Mouse (Mus musculus): ENCODE data around the gene Rps15. TPM values are rescaled to one million over a fixed set of nuclear protein-coding genes. Genes with fewer than 3 reads are reported as not detected.

Gene Rps15
- polyA plus RNA-seq, 1 experiment from 2014 or later: 858 TPM

GRCm38 (mm10) chr10:80293325-80293724, 1.1 kb downstream of the Rps15 start:
- H3K9me3 ChIP-seq (ENCODE audit: control insufficient read depth, low read length): no peaks in the 10 kb centered on the region
- H3K27ac ChIP-seq (ENCODE audit: low read depth, low read length): peak overlapping the region; percentile 86; the same call in 1 of the 2 replicates
- H3K4me1 ChIP-seq (replicated peaks; ENCODE audit: control insufficient read depth, insufficient read depth, low read length): peaks cover 26% of the 10 kb centered on the region
- H3K9ac ChIP-seq (ENCODE audit: low read length): peak overlapping the region; percentile 99
- H3K4me3 ChIP-seq (ENCODE audit: low read depth, low read length): peak overlapping the region; percentile 95
- WGBS: 23% methylated on average over 13 of the region's 14 CpGs
- H3K4me2 ChIP-seq (ENCODE audit: low read depth, low read length, severe bottlenecking): peak overlapping the region; percentile 100
- DNase-seq (ENCODE audit: low spot score) (no peak), ATAC-seq (replicated peaks; ENCODE audit: low FRiP score) (no peak)
- peaks cover 11% of the 10 kb centered on the region for H3K36me3 ChIP-seq (ENCODE audit: control insufficient read depth, insufficient read depth, low read length)
- 0 out of 2 replicates have a peak, but pooled peaks cover 2% of the 10 kb centered on the region for H3K27me3 ChIP-seq (ENCODE audit: control insufficient read depth, insufficient read depth, low read length)

DNA sequence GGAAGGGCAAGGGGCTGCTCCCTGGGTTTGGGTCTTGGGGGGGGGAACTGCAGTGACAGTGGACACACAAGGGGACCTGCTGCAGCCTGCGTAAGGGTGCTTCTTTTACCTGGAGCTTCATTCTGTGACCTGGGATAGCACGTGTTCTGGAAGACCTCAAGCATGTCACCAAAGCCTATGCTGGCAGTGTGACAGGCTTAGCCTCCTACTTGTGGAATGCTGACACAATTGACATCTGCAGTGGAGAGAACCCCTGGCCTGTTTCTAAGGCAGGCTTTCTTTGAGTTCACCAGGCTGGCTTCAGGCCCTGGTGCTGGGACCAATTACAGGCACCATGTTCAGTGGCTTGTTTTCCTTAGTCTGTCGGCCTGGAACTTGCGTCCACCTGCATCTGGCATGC, 2.1 kb downstream of the Rps15 start:
- H3K9ac ChIP-seq (ENCODE audit: low read length): 0 out of 2 replicates have a peak overlapping the region, but pooled peaks have one; percentile 3
- peaks cover 31% of the 10 kb centered on the region for H3K4me1 ChIP-seq (replicated peaks; ENCODE audit: control insufficient read depth, insufficient read depth, low read length)
- no peak for ATAC-seq (replicated peaks; ENCODE audit: low FRiP score)

DNA sequence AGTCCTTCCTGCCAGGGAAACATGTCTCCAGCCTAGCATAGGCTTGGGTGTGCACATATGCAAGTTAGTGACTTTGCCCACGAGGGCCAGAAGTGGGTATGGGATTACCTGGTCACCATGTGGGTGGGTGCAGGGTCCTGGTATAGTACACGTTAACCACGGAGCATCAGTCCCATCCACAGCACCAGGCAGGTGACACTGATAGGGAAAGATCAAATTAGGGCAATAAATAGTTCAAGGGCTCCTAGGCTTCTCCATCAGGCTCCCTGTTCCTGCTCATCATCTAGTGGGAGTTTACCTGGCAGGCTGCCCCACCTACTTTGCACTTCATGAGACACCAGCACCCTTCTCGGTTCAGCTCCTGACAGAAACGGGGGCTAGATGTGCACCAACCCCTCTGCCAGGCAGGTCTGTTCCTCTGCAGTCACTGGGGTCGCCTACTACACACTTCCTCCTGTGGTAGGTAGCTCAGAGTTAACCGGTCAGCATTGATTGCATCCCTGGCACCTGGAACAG, 2.6 kb downstream of the Rps15 start:
- H3K4me3 ChIP-seq (ENCODE audit: low read depth, low read length): no peak overlapping the region

More for the DNA sequence above, 2.1 kb downstream of the Rps15 start:
- Histone ChIP-seq H3K9me3 (ENCODE audit: control insufficient read depth, low read length) (no peaks in the 10 kb centered on the region), H3K27ac (ENCODE audit: low read depth, low read length) (no peak overlapping the region), H3K27me3 (ENCODE audit: control insufficient read depth, insufficient read depth, low read length) (0 out of 2 replicates have a peak, but pooled peaks cover 2% of the 10 kb centered on the region), H3K4me2 (ENCODE audit: low read depth, low read length, severe bottlenecking) (no peak overlapping the region), H3K36me3 (ENCODE audit: control insufficient read depth, insufficient read depth, low read length) (peaks cover 11% of the 10 kb centered on the region), H3K4me3 (ENCODE audit: low read depth, low read length) (no peak overlapping the region)
- no peak for DNase-seq (ENCODE audit: low spot score)
- 76% methylated on average over 4 of the region's 4 CpGs for WGBS

DNA sequence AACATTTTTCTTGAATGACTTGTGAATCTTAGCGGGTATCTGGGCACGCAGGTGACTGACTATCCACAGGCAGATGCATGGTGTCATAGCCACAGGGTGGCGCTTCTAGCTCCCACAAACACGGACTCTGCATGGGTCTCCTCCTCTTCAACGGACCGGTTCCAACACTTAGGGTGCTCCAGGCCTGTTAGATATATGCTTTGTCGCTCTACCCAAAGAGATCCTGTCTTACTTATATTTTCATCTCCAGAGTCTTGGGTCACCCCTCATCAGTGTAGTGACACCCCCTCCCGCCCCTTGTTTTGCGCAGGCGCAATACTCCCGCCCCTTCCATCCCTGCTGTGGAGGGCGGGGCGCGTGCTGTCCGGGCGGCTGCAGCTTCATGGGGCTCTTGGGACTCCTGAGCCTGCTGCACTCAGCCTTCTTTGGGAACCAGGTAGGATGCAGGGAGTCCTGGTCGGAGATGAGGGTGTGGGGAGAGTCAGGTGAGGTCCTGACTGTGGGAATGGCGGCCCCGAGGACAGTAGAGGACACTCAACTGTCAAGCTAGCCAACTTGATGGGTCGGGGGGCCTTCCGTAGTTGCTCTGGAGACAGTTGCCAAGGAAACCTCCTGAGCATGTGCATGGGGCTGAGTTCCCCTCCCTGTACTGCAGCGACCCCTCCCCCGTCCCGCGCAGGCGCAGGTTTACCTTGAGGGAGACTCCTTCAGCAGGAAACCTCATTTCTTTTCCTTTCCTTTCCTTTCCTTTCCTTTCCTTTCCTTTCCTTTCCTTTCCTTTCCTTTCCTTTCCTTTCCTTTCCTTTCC, 3.6 kb downstream of the Rps15 start, which contains the start of gene Apc2:
TSS of gene Apc2 (plus strand) at position 360 of the 808 bp plus-strand sequence.
- H3K9ac ChIP-seq (ENCODE audit: low read length): peak within 1 kb of the TSS; percentile 54
- peak within 1 kb of the TSS; percentile 55 for H3K4me2 ChIP-seq (ENCODE audit: low read depth, low read length, severe bottlenecking)
- no peaks in the 10 kb centered on the region for H3K9me3 ChIP-seq (ENCODE audit: control insufficient read depth, low read length)
- peaks cover 5% of the 10 kb centered on the region for H3K27me3 ChIP-seq (ENCODE audit: control insufficient read depth, insufficient read depth, low read length)
- H3K4me3 ChIP-seq (ENCODE audit: low read depth, low read length): peak within 1 kb of the TSS; percentile 35
- ATAC-seq (replicated peaks; ENCODE audit: low FRiP score): peak; percentile 38
- H3K27ac ChIP-seq (ENCODE audit: low read depth, low read length): peak within 1 kb of the TSS; percentile 78
- under 1% methylated on average over 26 of the region's 26 CpGs for WGBS
- H3K36me3 ChIP-seq (ENCODE audit: control insufficient read depth, insufficient read depth, low read length): peaks cover 11% of the 10 kb centered on the region
- peak; percentile 89 for DNase-seq (ENCODE audit: low spot score)
- peaks cover 44% of the 10 kb centered on the region for H3K4me1 ChIP-seq (replicated peaks; ENCODE audit: control insufficient read depth, insufficient read depth, low read length)

More for the DNA sequence above, 2.6 kb downstream of the Rps15 start:
- DNase-seq (ENCODE audit: low spot score): no peak
- Histone ChIP-seq H3K4me2 (ENCODE audit: low read depth, low read length, severe bottlenecking) (no peak overlapping the region), H3K9me3 (ENCODE audit: control insufficient read depth, low read length) (no peaks in the 10 kb centered on the region), H3K36me3 (ENCODE audit: control insufficient read depth, insufficient read depth, low read length) (peaks cover 11% of the 10 kb centered on the region), H3K4me1 (replicated peaks; ENCODE audit: control insufficient read depth, insufficient read depth, low read length) (peaks cover 36% of the 10 kb centered on the region), H3K27ac (ENCODE audit: low read depth, low read length) (peak overlapping the region; percentile 78), H3K9ac (ENCODE audit: low read length) (peak overlapping the region; percentile 54; the same call in 1 of the 2 replicates), H3K27me3 (ENCODE audit: control insufficient read depth, insufficient read depth, low read length) (peaks cover 5% of the 10 kb centered on the region)
- 42% methylated on average over 7 of the region's 7 CpGs for WGBS
- no peak for ATAC-seq (replicated peaks; ENCODE audit: low FRiP score)

DNA sequence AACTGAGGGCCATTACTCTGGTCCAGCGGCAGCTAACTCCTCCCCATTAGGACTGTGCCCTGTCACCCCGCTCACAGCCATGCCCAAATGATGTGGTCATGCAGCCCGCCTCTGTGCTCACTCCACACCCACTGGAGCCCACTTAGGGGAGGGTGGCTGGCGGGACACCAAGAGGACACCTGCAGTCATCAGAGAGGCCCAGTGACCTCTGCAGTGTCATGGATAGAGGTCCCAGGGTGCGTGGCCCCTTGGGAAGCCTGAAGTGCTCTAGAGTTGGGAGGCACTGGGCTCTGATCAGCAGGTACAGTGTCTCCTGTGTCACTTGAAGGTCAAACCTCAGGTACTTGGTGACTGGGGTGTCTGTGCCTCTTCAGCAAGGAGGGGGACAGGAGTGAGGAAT, 4.6 kb downstream of the Rps15 start:
- H3K4me1 ChIP-seq (replicated peaks; ENCODE audit: control insufficient read depth, insufficient read depth, low read length): peaks cover 49% of the 10 kb centered on the region
- peak overlapping the region; percentile 55 for H3K4me2 ChIP-seq (ENCODE audit: low read depth, low read length, severe bottlenecking)

DNA sequence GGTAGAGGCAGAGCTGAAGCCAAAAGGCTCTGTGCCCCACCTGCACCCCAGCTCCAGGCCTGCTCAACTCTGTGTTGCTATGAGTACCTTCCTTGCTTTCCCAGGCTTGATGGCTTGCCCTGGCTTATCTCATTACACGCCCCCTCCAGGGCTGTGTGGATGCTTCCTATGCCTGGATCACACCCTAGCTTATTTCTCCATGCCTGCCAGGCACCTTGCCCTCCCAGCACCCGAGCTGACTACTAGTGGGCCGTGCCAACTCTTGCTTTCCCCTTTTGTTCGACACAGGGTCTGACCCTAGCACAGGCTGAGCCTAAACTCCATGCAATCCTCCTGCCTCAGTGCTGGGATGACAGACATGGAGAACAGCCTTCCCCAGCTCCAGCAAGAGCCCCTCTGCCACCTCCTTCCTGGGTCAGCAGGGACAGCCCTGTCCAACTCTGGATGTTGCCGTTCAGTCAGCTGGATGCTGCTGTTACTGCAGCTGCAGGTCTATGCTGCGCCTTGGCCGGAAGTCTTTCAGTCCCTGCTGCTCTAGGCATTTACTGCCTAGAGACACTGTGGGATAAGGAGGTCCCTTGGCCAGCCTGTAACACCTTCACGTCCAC, 5.4 kb downstream of the Rps15 start:
- no peak overlapping the region for H3K4me2 ChIP-seq (ENCODE audit: low read depth, low read length, severe bottlenecking)
- ATAC-seq (replicated peaks; ENCODE audit: low FRiP score) (no peak), DNase-seq (ENCODE audit: low spot score) (no peak)
- no peaks in the 10 kb centered on the region for H3K9me3 ChIP-seq (ENCODE audit: control insufficient read depth, low read length)
- peak overlapping the region; percentile 21 for H3K9ac ChIP-seq (ENCODE audit: low read length)
- 79% methylated on average over 8 of the region's 8 CpGs for WGBS
- no peak overlapping the region for H3K27ac ChIP-seq (ENCODE audit: low read depth, low read length)
- H3K4me1 ChIP-seq (replicated peaks; ENCODE audit: control insufficient read depth, insufficient read depth, low read length): peaks cover 56% of the 10 kb centered on the region
- peaks cover 5% of the 10 kb centered on the region for H3K27me3 ChIP-seq (ENCODE audit: control insufficient read depth, insufficient read depth, low read length)
- no peak overlapping the region for H3K4me3 ChIP-seq (ENCODE audit: low read depth, low read length)
- H3K36me3 ChIP-seq (ENCODE audit: control insufficient read depth, insufficient read depth, low read length): peaks cover 14% of the 10 kb centered on the region

More for the DNA sequence above, 4.6 kb downstream of the Rps15 start:
- no peak for DNase-seq (ENCODE audit: low spot score)
- H3K9me3 ChIP-seq (ENCODE audit: control insufficient read depth, low read length): no peaks in the 10 kb centered on the region
- peak overlapping the region; percentile 54 for H3K9ac ChIP-seq (ENCODE audit: low read length)
- WGBS: 84% methylated on average over 5 of the region's 5 CpGs
- ATAC-seq (replicated peaks; ENCODE audit: low FRiP score): no peak
- peak overlapping the region; percentile 78; the same call in 1 of the 2 replicates for H3K27ac ChIP-seq (ENCODE audit: low read depth, low read length)
- peaks cover 5% of the 10 kb centered on the region for H3K27me3 ChIP-seq (ENCODE audit: control insufficient read depth, insufficient read depth, low read length)
- peak overlapping the region; percentile 35; the same call in 1 of the 2 replicates for H3K4me3 ChIP-seq (ENCODE audit: low read depth, low read length)
- peaks cover 11% of the 10 kb centered on the region for H3K36me3 ChIP-seq (ENCODE audit: control insufficient read depth, insufficient read depth, low read length)

GRCm38 (mm10) chr10:80298571-80299281, 6.5 kb downstream of the Rps15 start:
- Histone ChIP-seq H3K36me3 (ENCODE audit: control insufficient read depth, insufficient read depth, low read length) (peaks cover 14% of the 10 kb centered on the region), H3K4me1 (replicated peaks; ENCODE audit: control insufficient read depth, insufficient read depth, low read length) (peaks cover 53% of the 10 kb centered on the region), H3K27me3 (ENCODE audit: control insufficient read depth, insufficient read depth, low read length) (peaks cover 5% of the 10 kb centered on the region), H3K4me2 (ENCODE audit: low read depth, low read length, severe bottlenecking) (peak overlapping the region; percentile 74), H3K9me3 (ENCODE audit: control insufficient read depth, low read length) (no peaks in the 10 kb centered on the region), H3K4me3 (ENCODE audit: low read depth, low read length) (peak overlapping the region; percentile 63), H3K9ac (ENCODE audit: low read length) (peak overlapping the region; percentile 95), H3K27ac (ENCODE audit: low read depth, low read length) (peak overlapping the region; percentile 88)
- ATAC-seq (replicated peaks; ENCODE audit: low FRiP score) (peak; percentile 86), DNase-seq (ENCODE audit: low spot score) (peak; percentile 95)
- WGBS: 4% methylated on average over 26 of the region's 26 CpGs

GRCm38 (mm10) chr10:80299301-80299700, 7.0 kb downstream of the Rps15 start:
- no peaks in the 10 kb centered on the region for H3K9me3 ChIP-seq (ENCODE audit: control insufficient read depth, low read length)
- H3K27me3 ChIP-seq (ENCODE audit: control insufficient read depth, insufficient read depth, low read length): peaks cover 5% of the 10 kb centered on the region
- peak overlapping the region; percentile 74 for H3K4me2 ChIP-seq (ENCODE audit: low read depth, low read length, severe bottlenecking)
- peaks cover 53% of the 10 kb centered on the region for H3K4me1 ChIP-seq (replicated peaks; ENCODE audit: control insufficient read depth, insufficient read depth, low read length)
- DNase-seq (ENCODE audit: low spot score) (no peak), ATAC-seq (replicated peaks; ENCODE audit: low FRiP score) (no peak)
- peak overlapping the region; percentile 63 for H3K4me3 ChIP-seq (ENCODE audit: low read depth, low read length)
- WGBS: 5% methylated on average over 15 of the region's 15 CpGs
- peak overlapping the region; percentile 88 for H3K27ac ChIP-seq (ENCODE audit: low read depth, low read length)
- H3K9ac ChIP-seq (ENCODE audit: low read length): peak overlapping the region; percentile 95
- peaks cover 8% of the 10 kb centered on the region for H3K36me3 ChIP-seq (ENCODE audit: control insufficient read depth, insufficient read depth, low read length)

Data from forebrain, embryonic 11.5 days (tissue).